Comparison of ENCODE assay signal across 10 mouse cellular contexts in the genomic region with DNA sequence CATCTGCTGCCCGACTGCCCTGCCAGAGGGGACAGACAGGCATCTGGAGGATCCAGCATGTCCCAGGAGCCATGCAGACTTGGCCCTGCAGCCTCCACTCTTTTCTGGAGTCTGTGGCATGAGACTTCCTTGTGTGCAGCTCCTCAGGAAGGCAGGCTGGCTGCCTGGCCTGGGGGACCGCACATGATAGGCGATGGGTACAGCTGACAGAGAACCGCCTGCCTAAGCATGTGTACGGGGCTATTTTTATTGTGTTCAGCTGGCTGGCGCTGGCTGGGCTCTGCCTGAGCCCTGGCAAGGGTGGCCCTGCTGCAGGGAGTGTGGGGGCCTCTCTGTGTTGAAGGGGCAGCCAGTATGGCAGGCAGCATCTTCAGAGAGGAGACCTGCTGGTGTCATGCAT.
DNase-seq lines count a peak whose midpoint lies in the region; ATAC-seq and TF ChIP-seq lines count a peak whose summit lies in the region.
"Had no signal": no experiment of that assay in that cellular context is flagged by ENCODE, and none has a peak within 500 bp of the region (broad histone marks: within the 10 kb centered on the region; RNA-seq: fewer than 3 reads in every experiment).

No protein-coding gene starts in this region.

- peaks cover 0 to 27% of the 10 kb centered on the region in 2 experiments; a peak in 2 of 4 replicates for H3K36me3 ChIP-seq in MEL (ENCODE audit: control insufficient read depth in 1 of 2, insufficient read depth in 2 of 2, low read length in 2 of 2)
- H3K36me3 ChIP-seq in heart, embryonic 14.5 days (ENCODE audit: control insufficient read depth, insufficient read depth, low read length) = no peaks in the 10 kb centered on the region
- H3K36me3 ChIP-seq in liver, embryonic 15.5 days (replicated peaks) = no peaks in the 10 kb centered on the region
- H3K36me3 ChIP-seq in kidney, embryonic 16.5 days (ENCODE audit: insufficient read depth, low read length) = no peaks in the 10 kb centered on the region

- H3K4me1 ChIP-seq in MEL (ENCODE audit: control insufficient read depth in 1 of 2, insufficient read depth in 2 of 2, low read length in 2 of 2) = peaks cover 17 to 44% of the 10 kb centered on the region in 2 experiments
- peaks cover 23 to 33% of the 10 kb centered on the region in 2 experiments for H3K4me1 ChIP-seq in heart, embryonic 14.5 days (ENCODE audit: control insufficient read depth in 2 of 2, insufficient read depth in 2 of 2, low read length in 2 of 2)
- peaks cover 80% of the 10 kb centered on the region for H3K4me1 ChIP-seq in liver, embryonic 15.5 days (replicated peaks)
- H3K4me1 ChIP-seq in kidney, embryonic 16.5 days (ENCODE audit: insufficient read depth, low read length) = peaks cover 42% of the 10 kb centered on the region

- no peak for TF ChIP-seq EP300 in MEL (IDR thresholded peaks at IDR 0.05; ENCODE audit: low read depth in 1 of 2, low read length in 2 of 2)

- TF ChIP-seq RAD21 in MEL (IDR thresholded peaks at IDR 0.05; ENCODE audit: low read depth, low read length) = no peak

- peaks cover 33% of the 10 kb centered on the region for H3K79me2 ChIP-seq in MEL (ENCODE audit: control insufficient read depth, insufficient read depth, low read length, poor library complexity)

- H3K4me3 ChIP-seq in MEL (ENCODE audit: control insufficient read depth in 1 of 2, insufficient read depth in 1 of 2, low read depth in 2 of 2, low read length in 2 of 2) = peak overlapping the region in 1 of 2 experiments; percentile 52; a peak in 1 of 4 replicates
- H3K4me3 ChIP-seq in heart, embryonic 14.5 days (ENCODE audit: control insufficient read depth in 1 of 2, insufficient read depth in 1 of 2, low read depth in 1 of 2, low read length in 2 of 2) = no peak overlapping the region
- H3K4me3 ChIP-seq in liver, embryonic 15.5 days (replicated peaks) = no peak overlapping the region
- no peak overlapping the region for H3K4me3 ChIP-seq in kidney, embryonic 16.5 days (ENCODE audit: low read length)

- peak overlapping the region; percentile 99 for H3K27ac ChIP-seq in MEL (ENCODE audit: control insufficient read depth, low read depth, low read length)
- peak overlapping the region; percentile 2 to 78; a peak in 2 of 4 replicates for H3K27ac ChIP-seq in heart, embryonic 14.5 days (replicated peaks in 1 of 2; ENCODE audit: control insufficient read depth in 1 of 2, insufficient read depth in 1 of 2, low read depth in 2 of 2, low read length in 2 of 2)
- peak overlapping the region; percentile 98 for H3K27ac ChIP-seq in liver, embryonic 15.5 days (replicated peaks)
- H3K27ac ChIP-seq in kidney, embryonic 16.5 days (ENCODE audit: low read length) = no peak overlapping the region

- 0 out of 4 replicates have a peak, but pooled peaks of 1 of the 2 experiments have one; percentile 6 for TF ChIP-seq POLR2A in MEL (IDR thresholded peaks at IDR 0.05; ENCODE audit: control insufficient read depth in 1 of 2, insufficient read depth in 1 of 2, low read depth in 1 of 2, low read length in 2 of 2, poor library complexity in 1 of 2)

- H3K9me3 ChIP-seq in MEL (replicated peaks; ENCODE audit: insufficient read depth, low read length) = no peaks in the 10 kb centered on the region
- no peaks in the 10 kb centered on the region for H3K9me3 ChIP-seq in heart, embryonic 14.5 days (ENCODE audit: control insufficient read depth, low read length)
- H3K9me3 ChIP-seq in liver, embryonic 15.5 days (replicated peaks) = no peaks in the 10 kb centered on the region
- H3K9me3 ChIP-seq in kidney, embryonic 16.5 days (ENCODE audit: low read length) = no peaks in the 10 kb centered on the region

- WGBS in heart, embryonic 14.5 days = 41% methylated on average over 6 of the region's 6 CpGs
- WGBS in liver, embryonic 15.5 days (ENCODE audit: insufficient replicate concordance) = 32% methylated on average over 6 of the region's 6 CpGs
- WGBS in kidney, embryonic 16.5 days = 64% methylated on average over 6 of the region's 6 CpGs

- no peaks in the 10 kb centered on the region for H3K27me3 ChIP-seq in MEL (ENCODE audit: control insufficient read depth in 1 of 2, insufficient read depth in 2 of 2, low read length in 2 of 2)
- no peaks in the 10 kb centered on the region for H3K27me3 ChIP-seq in heart, embryonic 14.5 days (ENCODE audit: control insufficient read depth, insufficient read depth, low read length)
- no peaks in the 10 kb centered on the region for H3K27me3 ChIP-seq in liver, embryonic 15.5 days
- H3K27me3 ChIP-seq in kidney, embryonic 16.5 days (ENCODE audit: insufficient read depth, low read length) = no peaks in the 10 kb centered on the region

- ATAC-seq in heart, embryonic 14.5 days (ENCODE audit: insufficient number of reproducible peaks, insufficient read depth, low FRiP score, low read depth) = 0 out of 2 replicates have a peak, but pooled peaks have one; percentile 14
- no peak for ATAC-seq in liver, embryonic 15.5 days (ENCODE audit: insufficient read depth)
- ATAC-seq in kidney, embryonic 16.5 days (ENCODE audit: low FRiP score, low TSS enrichment) = no peak

- peak; percentile 66 for DNase-seq in gastrocnemius, adult 18-20 months (ENCODE audit: low spot score)
- no peak for DNase-seq in gastrocnemius, postnatal 10 days
- DNase-seq in MEL (ENCODE audit: low read depth, low spot score) = peak; percentile 55
- DNase-seq in ovary, postnatal 14 days (ENCODE audit: low spot score) = no peak
- DNase-seq in kidney, adult 11 months = no peak
- DNase-seq: adrenal gland, postnatal 36 days; lung, postnatal 4 days had no signal

- no peak for TF ChIP-seq CTCF in MEL (IDR thresholded peaks at IDR 0.05 in 2 of 3, conservative IDR thresholded peaks at IDR 0.05 in 1 of 3; ENCODE audit: control insufficient read depth in 1 of 3, insufficient read depth in 1 of 3, low read depth in 2 of 3, low read length in 3 of 3, poor library complexity in 1 of 3, severe bottlenecking in 1 of 3)

- H3K4me2 ChIP-seq in heart, embryonic 14.5 days (ENCODE audit: low read length) = peak overlapping the region; percentile 11; the same call in 1 of the 2 replicates
- no peak overlapping the region for H3K4me2 ChIP-seq in liver, embryonic 15.5 days
- H3K4me2 ChIP-seq in kidney, embryonic 16.5 days (replicated peaks; ENCODE audit: low read depth, low read length) = no peak overlapping the region

- H3K9ac ChIP-seq in MEL (ENCODE audit: control insufficient read depth, low read depth, low read length, poor library complexity, severe bottlenecking) = peak overlapping the region; percentile 80
- peak overlapping the region; percentile 45 for H3K9ac ChIP-seq in heart, embryonic 14.5 days (ENCODE audit: low read length)
- H3K9ac ChIP-seq in liver, embryonic 15.5 days = peak overlapping the region; percentile 94; the same call in 1 of the 2 replicates
- no peak overlapping the region for H3K9ac ChIP-seq in kidney, embryonic 16.5 days (replicated peaks; ENCODE audit: low read length)

TF ChIP-seq in MEL, 35 proteins besides CTCF, POLR2A, EP300 and RAD21:
- peak; percentile 51 for TF ChIP-seq ETS1 (IDR thresholded peaks at IDR 0.05; ENCODE audit: low read depth, low read length)
- TF ChIP-seq ZNF384 (IDR thresholded peaks at IDR 0.05; ENCODE audit: low read depth, low read length) = no peak

Comparison
In these comparisons a context has a peak if more than half of its experiments do, and no peak if none do; other contexts are left out.
1. DNase-seq: peak in gastrocnemius, adult 18-20 months (single experiment) and MEL (single experiment); none in gastrocnemius, postnatal 10 days (single experiment), ovary, postnatal 14 days (single experiment) and kidney, adult 11 months (single experiment).